Mouse (Mus musculus): ENCODE measurements around the gene Ldah.

- no peak for TF ChIP-seq TAL1 (IDR thresholded peaks at IDR 0.05; ENCODE audit: low read length)
- no peak for TF ChIP-seq GATA1 (IDR thresholded peaks at IDR 0.05; ENCODE audit: low read length)
Measured at GRCm38 (mm10) chr12:8242181-8242580, 34.3 kb downstream of the Ldah start.
